Mouse (Mus musculus) liver, embryonic 12.5 days (tissue): ENCODE measurements around the gene Grk5. TPM values are rescaled to one million over a fixed set of nuclear protein-coding genes. Genes with fewer than 3 reads are reported as not detected.

ENCODE experiments used
- ATAC-seq: fragments of 200-750 bp; cut with Nextera tagmentation; 2 replicates; pipeline ENCODE4 v1.8.0; 2017; ENCODE audit warnings: moderate number of reproducible peaks, mild to moderate bottlenecking, moderate library complexity
- H3K27ac ChIP-seq: fragments of 300-500 bp; sonication (generic); 2 replicates; pipeline ENCODE4 v1.5.1; 2016; ENCODE audit warnings: mild to moderate bottlenecking
- H3K27me3 ChIP-seq: fragments of 300-500 bp; sonication (generic); replicated peaks from 2 replicates; pipeline ENCODE4 v1.6.1; 2016; ENCODE audit warnings: mild to moderate bottlenecking, moderate library complexity
- H3K36me3 ChIP-seq: fragments of 300-500 bp; sonication (generic); 2 replicates; pipeline ENCODE4 v1.6.1; 2016; ENCODE audit warnings: mild to moderate bottlenecking, moderate library complexity
- H3K4me1 ChIP-seq: fragments of 300-500 bp; sonication (generic); 2 replicates; pipeline ENCODE4 v1.6.1; 2016
- H3K4me2 ChIP-seq: fragments of 300-500 bp; sonication (generic); 2 replicates; pipeline ENCODE4 v1.6.1; 2016; ENCODE audit warnings: mild to moderate bottlenecking, moderate library complexity
- H3K4me3 ChIP-seq: fragments of 300-500 bp; sonication (generic); 2 replicates; pipeline ENCODE4 v1.5.1; 2016; ENCODE audit warnings: mild to moderate bottlenecking, moderate library complexity
- H3K9ac ChIP-seq: fragments of 300-500 bp; sonication (generic); 2 replicates; pipeline ENCODE4 v1.6.1; 2016; ENCODE audit warnings: mild to moderate bottlenecking, moderate library complexity
- H3K9me3 ChIP-seq: fragments of 300-500 bp; sonication (generic); replicated peaks from 2 replicates; pipeline ENCODE4 v1.6.1; 2016; ENCODE audit warnings: mild to moderate bottlenecking, moderate library complexity
- WGBS: fragments of 180-500 bp; shearing (Covaris S2); methylation state at CpG from one replicate; pipeline ENCODE4 v1.1.7; 2016; ENCODE audit not compliant: insufficient replicate concordance; 5-methylcytosine and 5-hydroxymethylcytosine counted together
- polyA plus RNA-seq: library from polyadenylated mRNA; unstranded; fragments of >200 nt; fragmentation: Nextera tagmentation; extraction: Ambion mirVana; gene quantifications from 2 replicates; pipeline ENCODE4 v1.2.1, GENCODE M21; 2016

Grk5 gene
- polyA plus RNA-seq, 1 experiment from 2014 or later = 1.5 TPM

DNA sequence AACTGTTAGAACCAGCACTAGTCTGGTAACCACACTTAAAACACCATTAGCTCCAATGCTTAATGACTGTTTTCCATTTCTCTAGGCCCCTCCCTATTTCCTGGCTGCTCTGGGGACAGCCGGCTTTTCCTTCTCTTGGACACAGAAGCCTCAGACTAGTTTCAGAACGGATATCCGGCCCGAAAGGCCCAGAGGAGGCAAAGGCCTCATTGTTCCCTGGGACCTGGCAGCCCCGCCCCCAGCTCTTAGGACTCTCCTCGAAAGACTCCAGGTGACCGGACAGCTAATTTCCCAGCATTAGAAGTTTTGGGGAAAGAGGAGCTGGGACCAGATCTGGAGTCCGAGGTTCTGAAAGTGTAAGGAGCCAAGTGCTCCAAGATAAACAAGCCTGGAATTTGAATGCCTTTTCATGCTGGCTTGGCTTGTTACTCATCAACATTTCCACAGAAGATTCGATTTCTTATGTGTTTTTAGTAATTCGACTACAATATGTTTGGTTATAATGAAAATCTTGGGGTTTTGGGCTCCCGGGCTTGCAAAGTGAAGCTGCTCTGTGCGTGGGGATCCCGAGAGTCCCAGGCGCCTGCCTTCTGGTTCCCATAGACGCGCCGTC, 342 bp upstream of the Grk5 start:
- Histone ChIP-seq H3K4me1 (peaks cover 49% of the 10 kb centered on the region), H3K4me2 (peak overlapping the region; percentile 99), H3K9ac (peak overlapping the region; percentile 96), H3K27ac (peak overlapping the region; percentile 97), H3K9me3 (no peaks in the 10 kb centered on the region), H3K27me3 (peaks cover 6% of the 10 kb centered on the region), H3K36me3 (no peaks in the 10 kb centered on the region), H3K4me3 (peak overlapping the region; percentile 89)
- ATAC-seq = peak; percentile 21
- 3% methylated on average over 17 of the region's 17 CpGs for WGBS

DNA sequence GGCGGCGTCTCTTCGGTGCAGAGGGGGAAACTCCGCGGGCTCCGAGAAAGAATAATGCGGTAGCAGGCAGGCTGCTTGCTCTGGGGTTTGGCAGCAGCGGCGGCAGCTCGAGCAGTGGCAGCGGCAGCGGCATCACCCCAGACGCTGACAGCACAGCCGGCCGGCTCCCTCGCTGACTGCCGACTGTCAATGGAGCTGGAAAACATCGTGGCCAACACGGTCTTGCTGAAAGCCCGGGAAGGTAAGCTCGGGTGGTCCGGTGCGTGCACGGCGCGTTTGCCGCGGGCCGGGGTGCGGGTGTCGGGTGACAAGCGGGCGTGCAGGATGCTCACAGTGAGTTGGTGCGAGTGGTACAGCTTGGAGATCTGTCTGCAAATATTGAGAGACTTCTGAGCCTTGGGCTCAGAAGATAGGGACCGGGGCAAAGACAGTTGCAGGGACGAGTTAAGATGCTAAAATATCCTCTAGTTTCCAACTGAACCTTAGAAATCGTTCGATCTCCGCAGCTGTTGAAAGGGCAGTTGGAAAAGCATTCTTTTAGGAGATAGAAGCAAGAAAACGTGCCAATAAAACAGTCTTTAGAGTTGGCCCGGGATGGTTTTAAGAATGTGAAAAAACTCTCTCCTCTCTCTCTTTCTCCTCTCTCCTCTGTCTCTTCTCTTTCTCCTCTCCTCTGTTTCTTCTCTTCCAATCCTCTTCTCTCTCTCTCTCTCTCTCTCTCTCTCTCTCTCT, 1.0 kb downstream of the Grk5 start:
- peak; percentile 38 for ATAC-seq
- under 1% methylated on average over 41 of the region's 41 CpGs for WGBS
- Histone ChIP-seq H3K27ac (peak overlapping the region; percentile 97), H3K27me3 (peaks cover 6% of the 10 kb centered on the region), H3K4me2 (peak overlapping the region; percentile 99), H3K9me3 (no peaks in the 10 kb centered on the region), H3K36me3 (no peaks in the 10 kb centered on the region), H3K9ac (peak overlapping the region; percentile 96), H3K4me1 (peaks cover 43% of the 10 kb centered on the region), H3K4me3 (peak overlapping the region; percentile 89)

DNA sequence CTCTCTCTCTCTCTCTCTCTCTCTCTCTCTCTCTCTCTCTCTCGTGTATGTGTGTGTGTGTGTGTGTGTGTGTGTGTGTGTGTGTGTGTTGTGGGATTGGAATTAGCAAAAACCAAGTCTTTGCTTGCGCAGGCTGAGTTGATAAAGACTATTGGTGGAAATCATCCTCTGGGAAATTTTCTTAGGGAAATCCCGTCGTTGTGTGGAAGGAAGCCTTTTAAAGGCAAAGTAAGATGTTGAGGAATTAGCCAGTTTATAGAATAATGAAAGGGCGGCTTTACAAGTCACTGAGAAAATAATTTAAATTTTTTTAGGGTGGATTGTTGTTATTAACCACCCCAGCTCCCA, 1.5 kb downstream of the Grk5 start:
- Histone ChIP-seq H3K4me1 (peaks cover 43% of the 10 kb centered on the region), H3K4me2 (peak overlapping the region; percentile 99), H3K9ac (peak overlapping the region; percentile 96), H3K27ac (no peak overlapping the region), H3K4me3 (peak overlapping the region; percentile 89), H3K9me3 (no peaks in the 10 kb centered on the region), H3K27me3 (peaks cover 6% of the 10 kb centered on the region), H3K36me3 (no peaks in the 10 kb centered on the region)
- WGBS = 21% methylated on average over 4 of the region's 5 CpGs
- no peak for ATAC-seq

DNA sequence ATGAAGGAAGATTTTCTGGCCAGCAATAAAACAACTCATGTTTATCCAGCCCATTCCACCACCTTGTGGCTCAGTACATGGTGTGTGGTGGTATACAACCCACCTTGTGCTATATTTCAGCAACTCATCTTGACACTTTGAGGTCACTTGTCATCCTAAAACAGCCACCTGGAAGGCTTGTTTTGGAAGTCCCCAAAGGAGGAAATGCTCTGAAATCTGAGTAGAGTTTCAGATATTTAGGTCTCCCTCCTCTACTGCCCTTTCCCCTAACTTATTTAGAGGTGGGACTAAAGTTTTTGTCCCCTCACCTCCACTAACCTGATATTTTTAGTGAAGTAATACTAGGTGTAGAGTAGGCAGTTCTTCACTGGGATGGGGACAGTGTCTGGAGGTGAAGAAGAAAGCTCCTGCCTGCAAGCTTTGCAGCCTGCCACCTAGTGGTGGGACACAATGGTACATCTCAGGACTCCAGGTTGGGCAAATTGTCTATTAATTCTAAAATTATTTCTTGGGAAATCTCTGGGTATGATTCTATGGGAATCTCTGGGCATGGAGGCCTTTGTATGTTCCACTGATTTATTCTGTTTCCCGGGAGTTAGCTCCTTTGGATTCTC, 2.5 kb downstream of the Grk5 start:
- H3K4me2 ChIP-seq = peak overlapping the region; percentile 99
- WGBS = 9% methylated on average over 1 of the region's 1 CpGs
- peaks cover 37% of the 10 kb centered on the region for H3K4me1 ChIP-seq
- H3K9ac ChIP-seq = no peak overlapping the region
- H3K4me3 ChIP-seq = no peak overlapping the region
- no peak for ATAC-seq
- H3K36me3 ChIP-seq = no peaks in the 10 kb centered on the region
- no peaks in the 10 kb centered on the region for H3K9me3 ChIP-seq
- no peak overlapping the region for H3K27ac ChIP-seq
- H3K27me3 ChIP-seq = peaks cover 6% of the 10 kb centered on the region

DNA sequence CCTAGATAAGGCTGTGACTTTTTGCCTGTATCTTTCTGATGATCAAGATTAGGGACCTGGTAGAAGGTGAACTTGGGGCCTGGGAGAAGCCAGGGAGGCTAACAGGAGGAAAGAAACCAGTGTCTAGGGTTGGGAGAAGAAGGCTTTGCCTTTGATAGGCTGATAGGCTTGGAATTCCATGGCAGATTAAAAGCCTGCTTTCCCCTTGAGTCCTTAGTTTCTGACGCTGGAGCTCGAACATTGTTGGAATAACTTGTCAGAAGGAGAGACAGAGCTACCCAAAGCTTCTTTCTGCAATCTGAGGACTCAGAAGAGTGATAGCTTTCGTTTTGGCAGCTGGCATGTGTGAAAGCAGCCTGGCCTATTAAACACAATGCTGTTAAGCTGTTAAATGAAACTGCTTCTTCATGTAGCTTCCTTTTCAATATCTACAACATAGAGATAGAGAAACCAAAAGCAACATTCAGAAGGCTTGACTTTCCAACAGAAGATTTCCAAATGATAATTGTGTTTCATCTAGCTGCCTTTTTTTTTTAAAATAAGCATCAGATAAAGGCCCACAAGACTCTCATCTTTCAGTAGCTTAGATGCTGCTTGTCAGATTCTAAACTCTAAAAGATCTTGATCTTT, 5.8 kb downstream of the Grk5 start:
- WGBS = 34% methylated on average over 3 of the region's 3 CpGs
- Histone ChIP-seq H3K4me2 (no peak overlapping the region), H3K9ac (no peak overlapping the region), H3K27me3 (peaks cover 6% of the 10 kb centered on the region), H3K9me3 (no peaks in the 10 kb centered on the region), H3K27ac (no peak overlapping the region), H3K4me3 (no peak overlapping the region), H3K4me1 (peaks cover 13% of the 10 kb centered on the region), H3K36me3 (no peaks in the 10 kb centered on the region)
- no peak for ATAC-seq

DNA sequence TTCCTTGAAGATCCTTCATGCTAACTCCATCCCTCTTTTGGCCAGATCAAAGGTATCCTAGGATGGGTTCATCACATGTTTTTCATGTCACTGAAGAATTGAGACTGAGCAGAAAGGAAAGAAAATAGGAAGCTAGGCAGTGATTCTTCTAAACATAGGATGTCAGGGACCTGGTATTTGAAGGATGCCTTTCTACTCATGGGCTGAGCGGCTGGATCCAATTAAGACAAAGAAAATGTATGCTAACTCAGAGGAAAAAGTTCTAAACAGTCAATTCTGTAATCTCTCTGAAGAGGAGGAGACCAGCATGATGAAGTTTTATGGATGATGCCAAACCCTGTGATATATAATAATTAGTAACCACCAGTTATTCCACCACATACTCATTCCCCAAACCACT, 13.6 kb downstream of the Grk5 start:
- no peak overlapping the region for H3K9ac ChIP-seq
- 70% methylated on average over 1 of the region's 1 CpGs for WGBS
- H3K36me3 ChIP-seq = no peaks in the 10 kb centered on the region
- no peak overlapping the region for H3K4me2 ChIP-seq
- no peak overlapping the region for H3K27ac ChIP-seq
- H3K9me3 ChIP-seq = no peaks in the 10 kb centered on the region
- no peak overlapping the region for H3K4me3 ChIP-seq
- no peaks in the 10 kb centered on the region for H3K4me1 ChIP-seq
- no peak for ATAC-seq
- H3K27me3 ChIP-seq = no peaks in the 10 kb centered on the region

DNA sequence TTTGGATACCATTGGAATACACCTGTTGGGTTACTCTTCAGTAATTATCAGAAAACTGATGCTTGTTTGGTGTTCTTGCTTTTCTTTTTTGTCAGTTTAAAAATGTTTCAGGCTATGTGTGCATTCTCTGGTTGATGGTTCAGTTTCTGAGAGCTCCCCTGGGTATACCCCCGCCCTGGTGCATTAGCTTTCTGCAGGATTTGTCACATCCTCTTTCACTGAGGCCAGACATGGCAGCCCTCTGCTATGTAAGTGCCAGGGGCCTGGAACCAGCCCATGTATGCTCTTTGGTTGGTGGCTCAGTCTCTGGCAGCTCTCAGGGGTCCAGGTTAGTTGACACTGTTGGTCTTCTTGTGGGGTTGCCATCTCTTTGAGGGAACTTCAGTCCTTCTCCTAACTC, 14.4 kb downstream of the Grk5 start:
- 67% methylated on average over 1 of the region's 1 CpGs for WGBS
- H3K4me3 ChIP-seq = no peak overlapping the region
- H3K27me3 ChIP-seq = no peaks in the 10 kb centered on the region
- no peak overlapping the region for H3K27ac ChIP-seq
- H3K9me3 ChIP-seq = no peaks in the 10 kb centered on the region
- H3K9ac ChIP-seq = no peak overlapping the region
- no peaks in the 10 kb centered on the region for H3K36me3 ChIP-seq
- no peaks in the 10 kb centered on the region for H3K4me1 ChIP-seq
- no peak overlapping the region for H3K4me2 ChIP-seq
- no peak for ATAC-seq

DNA sequence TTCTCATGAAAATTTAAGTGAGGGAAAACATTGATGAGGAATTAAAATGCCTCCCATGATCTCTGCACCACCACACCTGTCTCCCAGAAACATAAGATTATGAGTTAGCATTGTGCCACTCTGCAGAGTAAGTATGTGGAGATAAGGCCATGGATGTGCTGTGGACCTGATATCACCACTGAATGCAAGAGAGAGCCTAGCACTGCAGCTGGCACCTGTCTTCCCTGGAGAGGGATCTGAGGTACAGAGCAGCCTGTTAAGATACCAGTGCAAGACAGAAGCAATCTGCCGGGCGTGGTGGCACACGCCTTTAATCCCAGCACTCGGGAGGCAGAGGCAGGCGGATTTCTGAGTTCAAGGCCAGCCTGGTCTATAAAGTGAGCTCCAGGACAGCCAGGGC, 15.9 kb downstream of the Grk5 start:
- Histone ChIP-seq H3K27me3 (no peaks in the 10 kb centered on the region), H3K36me3 (no peaks in the 10 kb centered on the region), H3K4me2 (no peak overlapping the region), H3K27ac (no peak overlapping the region), H3K9me3 (no peaks in the 10 kb centered on the region), H3K4me1 (no peaks in the 10 kb centered on the region), H3K4me3 (no peak overlapping the region), H3K9ac (no peak overlapping the region)
- 74% methylated on average over 5 of the region's 5 CpGs for WGBS
- no peak for ATAC-seq

DNA sequence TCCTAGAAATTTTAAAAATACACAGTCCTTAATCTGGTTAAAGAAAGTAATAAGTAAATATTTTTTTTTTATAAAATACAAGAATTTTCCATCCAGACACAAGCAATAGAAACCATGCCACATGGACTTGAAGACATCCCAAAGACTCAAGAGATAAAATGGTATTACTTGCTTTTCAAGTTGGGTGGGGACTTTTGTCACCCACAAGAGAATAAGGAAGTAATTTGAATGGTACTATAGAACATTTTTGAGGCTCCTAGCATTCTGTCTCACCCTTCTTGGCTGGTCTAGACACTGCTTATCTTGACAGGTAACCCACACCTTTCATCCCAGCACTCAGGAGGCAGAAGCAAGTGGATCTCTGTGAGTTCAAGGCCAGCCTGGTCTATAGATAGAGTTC, 20.8 kb downstream of the Grk5 start:
- ATAC-seq = no peak

DNA sequence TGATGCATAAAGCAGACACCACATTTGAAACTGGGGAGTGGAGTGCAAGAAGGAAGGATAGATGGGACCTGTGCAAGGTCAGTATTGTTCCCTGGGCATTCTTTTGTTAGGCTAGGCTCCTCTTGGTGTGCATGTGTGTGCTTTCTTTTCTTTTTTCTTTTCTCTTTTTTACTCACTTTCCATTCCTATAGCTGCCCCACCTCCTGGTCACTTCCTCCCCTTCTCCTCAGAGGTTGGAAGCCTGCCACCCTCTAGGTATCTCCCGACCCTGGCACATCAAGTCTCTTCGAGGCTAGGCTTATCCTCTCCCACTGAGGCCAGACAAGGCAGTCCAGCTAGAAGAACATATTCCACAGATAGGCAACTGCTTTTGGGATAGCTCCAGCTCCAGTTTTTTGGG, 22.1 kb downstream of the Grk5 start:
- H3K9me3 ChIP-seq = no peaks in the 10 kb centered on the region
- H3K4me2 ChIP-seq = no peak overlapping the region
- no peak overlapping the region for H3K4me3 ChIP-seq
- no peak for ATAC-seq
- H3K27me3 ChIP-seq = no peaks in the 10 kb centered on the region
- no peaks in the 10 kb centered on the region for H3K36me3 ChIP-seq
- 62% methylated on average over 2 of the region's 2 CpGs for WGBS
- no peak overlapping the region for H3K9ac ChIP-seq
- peaks cover 8% of the 10 kb centered on the region for H3K4me1 ChIP-seq
- H3K27ac ChIP-seq = no peak overlapping the region

More for the DNA sequence above, 20.8 kb downstream of the Grk5 start:
- no peaks in the 10 kb centered on the region for H3K36me3 ChIP-seq
- H3K4me1 ChIP-seq = no peaks in the 10 kb centered on the region
- H3K27ac ChIP-seq = no peak overlapping the region
- no peak overlapping the region for H3K4me2 ChIP-seq
- H3K9me3 ChIP-seq = no peaks in the 10 kb centered on the region
- no peak overlapping the region for H3K4me3 ChIP-seq
- no peak overlapping the region for H3K9ac ChIP-seq
- H3K27me3 ChIP-seq = no peaks in the 10 kb centered on the region

DNA sequence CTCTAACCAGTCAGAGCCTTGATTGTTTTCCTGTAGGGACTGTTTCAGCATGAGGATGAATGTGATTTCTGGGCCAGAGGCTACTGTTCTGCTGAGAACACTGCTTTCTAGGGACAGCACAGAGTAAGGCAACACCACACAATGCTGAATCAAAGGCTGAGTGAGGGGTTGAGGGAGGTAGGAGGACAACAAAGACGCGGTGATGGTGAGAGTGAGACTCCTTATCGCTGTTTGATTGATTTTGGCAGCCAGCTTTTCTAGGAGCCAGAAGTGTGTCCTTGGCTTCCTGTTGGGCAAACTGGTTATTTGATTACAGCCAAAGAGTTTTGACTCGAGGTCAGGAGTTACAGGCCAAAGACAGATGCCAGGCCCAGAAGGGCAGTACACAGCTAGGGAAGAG, 25.7 kb downstream of the Grk5 start:
- peaks cover 8% of the 10 kb centered on the region for H3K4me1 ChIP-seq
- no peaks in the 10 kb centered on the region for H3K9me3 ChIP-seq
- no peak overlapping the region for H3K4me2 ChIP-seq
- no peak overlapping the region for H3K4me3 ChIP-seq
- H3K9ac ChIP-seq = no peak overlapping the region
- no peak for ATAC-seq
- no peaks in the 10 kb centered on the region for H3K36me3 ChIP-seq
- 47% methylated on average over 4 of the region's 4 CpGs for WGBS
- no peaks in the 10 kb centered on the region for H3K27me3 ChIP-seq
- no peak overlapping the region for H3K27ac ChIP-seq

DNA sequence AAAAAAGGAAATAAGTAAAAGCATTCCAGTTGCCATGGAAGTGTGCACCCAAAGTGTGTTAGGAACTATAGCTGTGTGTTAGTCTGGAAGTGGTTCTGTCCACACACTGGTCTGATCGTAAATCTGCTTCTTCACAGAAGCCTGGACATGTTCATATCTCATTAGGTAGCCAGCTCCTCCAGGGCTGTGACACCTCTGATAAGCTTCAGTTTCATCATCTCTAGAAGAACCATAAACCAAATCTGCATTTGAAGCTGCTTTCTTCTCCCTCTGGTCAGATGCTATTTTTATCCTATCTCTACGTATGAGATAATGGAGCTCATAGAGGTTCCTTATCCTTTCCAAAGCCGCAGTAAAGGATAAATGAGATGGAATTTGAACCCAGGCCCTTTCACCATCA, 26.3 kb downstream of the Grk5 start:
- Histone ChIP-seq H3K9ac (no peak overlapping the region), H3K4me1 (peaks cover 8% of the 10 kb centered on the region), H3K4me2 (no peak overlapping the region), H3K27ac (no peak overlapping the region), H3K27me3 (no peaks in the 10 kb centered on the region), H3K4me3 (no peak overlapping the region), H3K9me3 (no peaks in the 10 kb centered on the region), H3K36me3 (no peaks in the 10 kb centered on the region)
- 15% methylated on average over 3 of the region's 3 CpGs for WGBS
- no peak for ATAC-seq
